Mouse (Mus musculus) hematopoietic multipotent progenitor cell, adult 10-12 weeks (in vitro differentiated cells): ENCODE measurements around the gene Gm3532. TPM values are rescaled to one million over a fixed set of nuclear protein-coding genes. Genes with fewer than 3 reads are reported as not detected.

ENCODE experiments used
- polyA plus RNA-seq: library from polyadenylated mRNA; stranded (reverse); fragments of >175 nt; gene quantifications from 2 replicates; pipeline ENCODE4 v1.2.3, GENCODE M21; 2012; ENCODE audit warnings: low replicate concordance

Gene Gm3532
- polyA plus RNA-seq, result not detected in 2 replicates

DNA sequence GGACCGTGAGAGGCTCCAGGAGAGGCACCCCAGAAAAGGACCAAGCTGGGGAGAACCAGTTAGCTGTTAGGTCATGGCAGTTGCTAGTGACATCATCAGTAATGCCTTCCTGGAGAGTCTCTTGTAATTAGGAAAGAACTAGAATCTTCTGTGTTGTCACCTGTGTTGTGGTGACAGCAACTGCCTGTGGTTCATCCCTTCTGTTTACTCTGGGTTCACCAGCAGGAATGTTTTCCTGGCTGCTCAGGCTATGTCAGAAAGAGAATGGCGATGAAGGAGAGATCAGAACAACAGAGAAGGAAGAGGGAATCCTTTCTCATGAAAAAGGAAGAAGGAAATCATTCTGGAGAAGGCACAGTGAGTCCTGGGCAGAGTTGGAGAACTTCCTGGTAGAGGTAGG is at the start of gene Gm3532:
Gene Gm3532, plus strand, starts transcription at position 301 of the 400 bp plus-strand sequence.

DNA sequence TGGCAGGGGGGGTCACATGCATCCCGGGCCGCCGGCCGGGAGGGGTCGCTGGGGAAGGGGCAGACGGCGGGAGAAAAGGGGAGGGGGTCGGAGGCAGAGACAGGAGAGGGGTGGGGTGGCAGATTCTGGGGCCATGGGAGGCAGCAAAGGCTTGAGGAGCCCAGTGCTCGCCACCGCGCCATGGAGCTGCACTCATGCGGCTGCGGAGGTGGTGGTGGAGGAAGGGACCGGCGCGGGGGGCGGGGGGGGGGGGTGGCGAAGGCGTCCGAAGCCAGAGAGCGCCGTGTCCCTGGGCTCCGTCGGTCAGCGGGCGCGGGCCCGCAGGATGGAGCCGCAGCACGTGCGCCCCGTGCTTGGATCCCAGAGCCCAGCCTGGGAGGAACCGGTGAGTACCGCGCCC is 36.9 kb upstream of the Gm3532 start, which contains the start of gene Gm3488:
Gene Gm3488, plus strand, starts transcription at position 301 of the 400 bp plus-strand sequence.

Other genes with a start within 250 kb of the Gm3532 start
- gene Gm3542, start 203.6 kb upstream of the Gm3532 start, polyA plus RNA-seq, result not detected in 2 replicates
- not detected in 2 replicates for gene Gm3500, start 149.4 kb upstream of the Gm3532 start, polyA plus RNA-seq
- 0.06 TPM in 1 of 2 replicates, not detected in the other for gene Gm3194, start 83.0 kb upstream of the Gm3532 start, polyA plus RNA-seq
- gene Gm8246, start 60.7 kb upstream of the Gm3532 start, polyA plus RNA-seq, result not detected in 2 replicates
- gene Gm3187, start 54.3 kb upstream of the Gm3532 start, polyA plus RNA-seq, result 0.20 TPM in 1 of 2 replicates, not detected in the other
- not detected in 2 replicates for gene Gm3488, start 36.8 kb upstream of the Gm3532 start, polyA plus RNA-seq
- not detected in 2 replicates for gene Gm8265, start 94.5 kb downstream of the Gm3532 start, polyA plus RNA-seq
- gene Gm9603, start 149.0 kb downstream of the Gm3532 start, polyA plus RNA-seq, result not detected in 2 replicates
- 0.31 TPM in 1 of 2 replicates, not detected in the other for gene Gm3373, start 203.1 kb downstream of the Gm3532 start, polyA plus RNA-seq